Mouse (Mus musculus) ES-E14 (cell line): ENCODE measurements around the gene Kat2a.

Source experiments
- CHD2 ChIP-seq: IDR thresholded peaks from 2 replicates; pipeline ENCODE4 v1.6.1; 2014; ENCODE audit warnings: mild to moderate bottlenecking, low read depth, low read length, inconsistent platforms
- HCFC1 ChIP-seq: IDR thresholded peaks from 2 replicates; pipeline ENCODE4 v1.6.1; 2012; ENCODE audit warnings: low read length, inconsistent platforms, borderline replicate concordance; ENCODE audit not compliant: insufficient read depth
- MAFK ChIP-seq: IDR thresholded peaks from 2 replicates; pipeline ENCODE4 v1.6.1; 2014; ENCODE audit warnings: mild to moderate bottlenecking, low read depth, low read length, inconsistent platforms; ENCODE audit not compliant: insufficient read depth
- ZC3H11A ChIP-seq: IDR thresholded peaks from 2 replicates; pipeline ENCODE4 v1.6.1; 2012; ENCODE audit warnings: low read depth, mild to moderate bottlenecking, inconsistent platforms, low read length, borderline replicate concordance
- ZNF384 ChIP-seq: IDR thresholded peaks from 2 replicates; pipeline ENCODE4 v1.6.1; 2012; ENCODE audit warnings: low read depth, low read length, inconsistent platforms

- TF ChIP-seq ZC3H11A (no peak), ZNF384 (no peak), CHD2 (no peak), MAFK (no peak), HCFC1 (no peak)
Observed at GRCm38 (mm10) chr11:100736746-100737080, 24.4 kb upstream of the Kat2a start.
